Comparison of ENCODE assay signal across 8 mouse cellular contexts in the genomic region with DNA sequence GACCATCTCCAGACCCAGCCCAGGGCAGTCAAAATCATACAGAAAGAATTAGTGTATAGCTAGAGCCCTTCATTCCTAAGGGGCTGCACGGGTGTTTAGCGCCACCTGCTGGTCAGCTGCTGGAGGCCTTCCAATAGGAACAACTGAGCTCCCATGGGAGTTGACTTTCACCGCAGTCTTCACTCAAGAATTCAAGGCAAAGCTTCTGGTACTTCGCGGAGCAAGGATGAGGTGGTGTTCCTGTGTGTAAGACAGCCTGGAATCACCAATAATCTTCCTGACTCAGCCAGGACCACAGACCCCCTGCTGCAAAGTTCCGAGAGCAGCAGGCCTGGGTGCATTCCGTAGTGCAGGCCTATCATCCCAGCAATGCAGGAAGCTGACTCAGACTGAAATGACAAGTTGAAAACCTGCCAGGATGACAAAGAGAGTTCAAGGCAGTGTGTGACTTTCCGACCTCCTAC. TPM values are rescaled to one million over a fixed set of nuclear protein-coding genes. Genes with fewer than 3 reads are reported as not detected.
DNase-seq lines count a peak whose midpoint lies in the region; ATAC-seq and TF ChIP-seq lines count a peak whose summit lies in the region.

No protein-coding gene starts in this region.

- no peaks in the 10 kb centered on the region for H3K36me3 ChIP-seq in ES-E14 (ENCODE audit: control insufficient read depth, insufficient read depth, low read length, poor library complexity, severe bottlenecking)
- H3K36me3 ChIP-seq in forebrain, embryonic 16.5 days (ENCODE audit: control insufficient read depth, insufficient read depth): no peaks in the 10 kb centered on the region
- no peaks in the 10 kb centered on the region for H3K36me3 ChIP-seq in lung, embryonic 16.5 days (ENCODE audit: control insufficient read depth, insufficient read depth, low read length)

- DNase-seq in ES-E14 (ENCODE audit: low read depth, low spot score): peak; percentile 92
- DNase-seq in cerebellum, adult 11-12 months: peak; percentile 67
- DNase-seq in heart, postnatal 36 days: peak; percentile 90 to 91
- DNase-seq in layer of hippocampus, adult 8-10 months (ENCODE audit: low spot score in 2 of 2): peak; percentile 60 to 85
- DNase-seq in ovary, postnatal 14 days (ENCODE audit: low spot score): peak; percentile 81
- peak; percentile 56 to 85 for DNase-seq in thymus, postnatal 10 days (ENCODE audit: low spot score in 2 of 2)

- H3K4me2 ChIP-seq in forebrain, embryonic 16.5 days (ENCODE audit: low read length): no peak overlapping the region
- no peak overlapping the region for H3K4me2 ChIP-seq in lung, embryonic 16.5 days (ENCODE audit: low read depth, low read length)

- peak overlapping the region; percentile 98 for H3K27ac ChIP-seq in ES-E14 (ENCODE audit: insufficient read depth, low read depth, low read length, poor library complexity, severe bottlenecking)
- H3K27ac ChIP-seq in forebrain, embryonic 16.5 days (ENCODE audit: low read length): no peak overlapping the region
- H3K27ac ChIP-seq in lung, embryonic 16.5 days (ENCODE audit: low read length): no peak overlapping the region

- 34% methylated on average over 8 of the region's 8 CpGs for WGBS in forebrain, embryonic 16.5 days
- 14% methylated on average over 8 of the region's 8 CpGs for WGBS in lung, embryonic 16.5 days

- ATAC-seq in forebrain, embryonic 16.5 days: peak; percentile 56; the same call in 1 of the 2 replicates
- peak; percentile 73 for ATAC-seq in lung, embryonic 16.5 days (ENCODE audit: low read depth)

- 0 out of 2 replicates have a peak, but pooled peaks cover 2% of the 10 kb centered on the region for H3K27me3 ChIP-seq in forebrain, embryonic 16.5 days (replicated peaks; ENCODE audit: control insufficient read depth, insufficient read depth, low read length)
- no peaks in the 10 kb centered on the region for H3K27me3 ChIP-seq in lung, embryonic 16.5 days (ENCODE audit: control insufficient read depth, insufficient read depth, low read depth, low read length)

- intact Hi-C loops in heart, postnatal 36 days (cut with DNase I): loop anchor here (2.0 to 5.0 kb wide), 2 partner anchors 104 to 251 kb away; no protein-coding TSS in a partner anchor

- H3K4me3 ChIP-seq in ES-E14 (ENCODE audit: insufficient read depth in 1 of 2, low read depth in 1 of 2, low read length in 2 of 2, poor library complexity in 1 of 2, severe bottlenecking in 1 of 2): peak overlapping the region in 1 of 2 experiments; percentile 35; a peak in 2 of 4 replicates
- H3K4me3 ChIP-seq in forebrain, embryonic 16.5 days (replicated peaks; ENCODE audit: low read length): no peak overlapping the region
- H3K4me3 ChIP-seq in lung, embryonic 16.5 days (ENCODE audit: low read length): no peak overlapping the region

- no peaks in the 10 kb centered on the region for H3K9me3 ChIP-seq in ES-E14 (ENCODE audit: control insufficient read depth, insufficient read depth, low read depth, low read length)
- H3K9me3 ChIP-seq in forebrain, embryonic 16.5 days (ENCODE audit: control insufficient read depth, low read length): no peaks in the 10 kb centered on the region
- H3K9me3 ChIP-seq in lung, embryonic 16.5 days (ENCODE audit: control insufficient read depth, low read length): no peaks in the 10 kb centered on the region

- H3K4me1 ChIP-seq in ES-E14 (ENCODE audit: control insufficient read depth in 2 of 2, insufficient read depth in 2 of 2, low read length in 2 of 2, poor library complexity in 1 of 2): peaks cover 5 to 28% of the 10 kb centered on the region in 2 experiments; a peak in 2 of 4 replicates
- H3K4me1 ChIP-seq in forebrain, embryonic 16.5 days (replicated peaks; ENCODE audit: control insufficient read depth, insufficient read depth, low read length): peaks cover 8% of the 10 kb centered on the region
- H3K4me1 ChIP-seq in lung, embryonic 16.5 days (replicated peaks; ENCODE audit: control insufficient read depth, insufficient read depth, low read length): no peaks in the 10 kb centered on the region; the same call in 1 of the 2 replicates

- peak overlapping the region; percentile 63 for H3K9ac ChIP-seq in ES-E14 (ENCODE audit: insufficient read depth, low read depth, low read length, poor library complexity, severe bottlenecking)
- no peak overlapping the region for H3K9ac ChIP-seq in forebrain, embryonic 16.5 days (replicated peaks; ENCODE audit: low read depth, low read length)
- peak overlapping the region; percentile 5 for H3K9ac ChIP-seq in lung, embryonic 16.5 days (ENCODE audit: low read length)

- in situ Hi-C loops in ES-E14 (cut with MboI; ENCODE audit: low sequenced_read_pairs in 2 of 2, unreplicated experiment in 2 of 2): no loop called here

TF ChIP-seq in ES-E14, 5 proteins besides CTCF, POLR2A, EP300 and RAD21:
- TF ChIP-seq ZNF384 (IDR thresholded peaks at IDR 0.05; ENCODE audit: low read depth, low read length): peak; percentile 24; the same call in 1 of the 2 replicates
- no peak for TF ChIP-seq CHD2 (IDR thresholded peaks at IDR 0.05; ENCODE audit: low read depth, low read length)
- no peak; the same call in 1 of the 2 replicates for TF ChIP-seq MAFK (IDR thresholded peaks at IDR 0.05; ENCODE audit: insufficient read depth, low read depth, low read length)
- TF ChIP-seq HCFC1 (IDR thresholded peaks at IDR 0.05; ENCODE audit: borderline replicate concordance, insufficient read depth, low read length): 0 out of 2 replicates have a peak, but pooled peaks have one; percentile 39
- 0 out of 2 replicates have a peak, but pooled peaks have one; percentile 52 for TF ChIP-seq ZC3H11A (IDR thresholded peaks at IDR 0.05; ENCODE audit: borderline replicate concordance, low read depth, low read length)

RNA-seq across cellular contexts. Expression of a gene that starts 0.5 kb away (rescaled TPM):
- total RNA-seq in ES-E14 (2012; rRNA removed): 1,672 and 2,383 TPM in 2 replicates
- 1,235 and 1,237 TPM in 2 replicates for polyA plus RNA-seq in forebrain, embryonic 16.5 days (2015; fragmentation: Nextera tagmentation; extraction: Ambion mirVana)
- 100 to 1,000 TPM; 136 to 209 TPM for total RNA-seq in heart, postnatal 36 days (2021)
- 1,000 to 10,000 TPM in 2 of 4 experiments, 100 to 1,000 TPM in 2; 961 to 1,174 (median 991) TPM for total RNA-seq in layer of hippocampus, adult 8-10 months (2022)
- polyA plus RNA-seq in lung, embryonic 16.5 days (2015; fragmentation: Nextera tagmentation; extraction: Ambion mirVana): 806 and 832 TPM in 2 replicates

RNA-seq across cellular contexts. Expression of a gene that starts 20.6 kb away (rescaled TPM):
- not detected in 2 replicates for total RNA-seq in ES-E14 (2012; rRNA removed)
- polyA plus RNA-seq in forebrain, embryonic 16.5 days (2015; fragmentation: Nextera tagmentation; extraction: Ambion mirVana): 0.23 and 0.26 TPM in 2 replicates
- total RNA-seq in heart, postnatal 36 days (2021): not detected
- total RNA-seq in layer of hippocampus, adult 8-10 months (2022): not detected
- polyA plus RNA-seq in lung, embryonic 16.5 days (2015; fragmentation: Nextera tagmentation; extraction: Ambion mirVana): not detected in 2 replicates

RNA-seq across cellular contexts. Expression of a gene that starts 34.7 kb away (rescaled TPM):
- 27.4 and 30.3 TPM in 2 replicates for total RNA-seq in ES-E14 (2012; rRNA removed)
- polyA plus RNA-seq in forebrain, embryonic 16.5 days (2015; fragmentation: Nextera tagmentation; extraction: Ambion mirVana): 30.1 and 30.9 TPM in 2 replicates
- total RNA-seq in heart, postnatal 36 days (2021): 10 to 100 TPM; 28.2 to 32.0 TPM
- 10 to 100 TPM; 44.8 to 62.6 (median 50.4) TPM for total RNA-seq in layer of hippocampus, adult 8-10 months (2022)
- 22.8 and 25.3 TPM in 2 replicates for polyA plus RNA-seq in lung, embryonic 16.5 days (2015; fragmentation: Nextera tagmentation; extraction: Ambion mirVana)
